Comparison of ENCODE assay signal across 16 mouse cellular contexts in genomic region chr7:115510045-115510444, GRCm38 (mm10).
A peak's percentile ranks its signal among the peaks of the same experiment; 100 is the strongest.
DNase-seq lines count a peak whose midpoint lies in the region; ATAC-seq and TF ChIP-seq lines count a peak whose summit lies in the region.
"Had no signal": no experiment of that assay in that cellular context is flagged by ENCODE, and none has a peak within 500 bp of the region (broad histone marks: within the 10 kb centered on the region; RNA-seq: fewer than 3 reads in every experiment).

No protein-coding gene starts in this region.

- no peak overlapping the region for H3K4me3 ChIP-seq in gastrocnemius, adult 2 months
- H3K4me3 ChIP-seq in limb, embryonic 14.5 days (replicated peaks; ENCODE audit: low read length): no peak overlapping the region
- H3K4me3 ChIP-seq: forebrain, embryonic 15.5 days; heart, embryonic 15.5 days; liver, embryonic 12.5 days; stomach, embryonic 15.5 days had no signal

- H3K4me2 ChIP-seq in limb, embryonic 14.5 days (replicated peaks; ENCODE audit: low read depth, low read length, severe bottlenecking): no peak overlapping the region
- H3K4me2 ChIP-seq: forebrain, embryonic 15.5 days; heart, embryonic 15.5 days; liver, embryonic 12.5 days; stomach, embryonic 15.5 days had no signal

- peak; percentile 77 for ATAC-seq in limb, embryonic 14.5 days (ENCODE audit: low FRiP score, low read depth)
- ATAC-seq: forebrain, embryonic 15.5 days; hindbrain, embryonic 16.5 days; liver, embryonic 12.5 days; lung, postnatal 0 days had no signal

- no peak for TF ChIP-seq POLR2A in limb, embryonic 14.5 days (IDR thresholded peaks at IDR 0.05; ENCODE audit: borderline replicate concordance, extremely low read depth, insufficient read depth, insufficient read length)

- H3K4me1 ChIP-seq in limb, embryonic 14.5 days (ENCODE audit: control insufficient read depth, insufficient read depth, low read length): no peaks in the 10 kb centered on the region; the same call in 1 of the 2 replicates
- H3K4me1 ChIP-seq: liver, embryonic 12.5 days; stomach, embryonic 15.5 days had no signal

- H3K36me3 ChIP-seq in limb, embryonic 14.5 days (ENCODE audit: control insufficient read depth, insufficient read depth, low read length): peaks cover 3% of the 10 kb centered on the region; the same call in 1 of the 2 replicates
- H3K36me3 ChIP-seq: forebrain, embryonic 15.5 days; heart, embryonic 15.5 days; stomach, embryonic 15.5 days had no signal

- H3K9ac ChIP-seq in limb, embryonic 14.5 days (ENCODE audit: low read depth, low read length, severe bottlenecking): no peak overlapping the region
- H3K9ac ChIP-seq: forebrain, embryonic 15.5 days; heart, embryonic 15.5 days; liver, embryonic 12.5 days; stomach, embryonic 15.5 days had no signal

- peak overlapping the region; percentile 92 for H3K27ac ChIP-seq in gastrocnemius, adult 2 months
- no peak overlapping the region for H3K27ac ChIP-seq in limb, embryonic 14.5 days (replicated peaks; ENCODE audit: low read depth, low read length)
- H3K27ac ChIP-seq: forebrain, embryonic 15.5 days; heart, embryonic 15.5 days; liver, embryonic 12.5 days; stomach, embryonic 15.5 days had no signal

- no peaks in the 10 kb centered on the region for H3K9me3 ChIP-seq in limb, embryonic 14.5 days (ENCODE audit: control insufficient read depth, low read length)
- H3K9me3 ChIP-seq: forebrain, embryonic 15.5 days; heart, embryonic 15.5 days; liver, embryonic 12.5 days; stomach, embryonic 15.5 days had no signal

- no peak for TF ChIP-seq CTCF in gastrocnemius, adult 2 months (IDR thresholded peaks at IDR 0.05)

- WGBS in limb, embryonic 14.5 days: 42% methylated on average over 5 of the region's 5 CpGs

- 0 out of 2 replicates have a peak, but pooled peaks cover 6% of the 10 kb centered on the region for H3K27me3 ChIP-seq in limb, embryonic 14.5 days (ENCODE audit: control insufficient read depth, insufficient read depth, low read length)
- H3K27me3 ChIP-seq: forebrain, embryonic 15.5 days; heart, embryonic 15.5 days; liver, embryonic 12.5 days; stomach, embryonic 15.5 days had no signal

- intact Hi-C loops in gastrocnemius, adult 2 months (cut with DNase I): loop anchor here (2.0 kb wide), 2 partner anchors 37 to 521 kb away; no protein-coding TSS in a partner anchor

- peak; percentile 29 to 40 for DNase-seq in cerebellum, postnatal 14 days
- DNase-seq in cerebellum, adult 18-20 months: no peak
- DNase-seq in kidney, postnatal 10 days: peak; percentile 15
- DNase-seq in kidney, adult 9 months: no peak
- peak; percentile 79 for DNase-seq in gastrocnemius, adult 2 months
- peak; percentile 48 for DNase-seq in limb, embryonic 14.5 days (ENCODE audit: low spot score)
- no peak for DNase-seq in thymus, postnatal 10 days (ENCODE audit: low spot score in 2 of 2)
- DNase-seq in urinary bladder, postnatal 10 days (ENCODE audit: low spot score): no peak
- DNase-seq: cerebellum, adult 8-10 months; kidney, adult 8-10 months had no signal

Comparison
In these comparisons a context has a peak if more than half of its experiments do, and no peak if none do; other contexts are left out.
1. DNase-seq: peak in cerebellum, postnatal 14 days (2 of 2), kidney, postnatal 10 days (single experiment), gastrocnemius, adult 2 months (single experiment) and limb, embryonic 14.5 days (single experiment); none in cerebellum, adult 18-20 months (0 of 2), kidney, adult 9 months (single experiment), thymus, postnatal 10 days (0 of 2) and urinary bladder, postnatal 10 days (single experiment).